Mouse (Mus musculus) megakaryocyte, embryonic 14.5 days (primary cell): ENCODE data around the gene Tnk1.

Source experiments
- FLI1 ChIP-seq: IDR thresholded peaks from 2 replicates; pipeline ENCODE4 v1.6.1; 2012; ENCODE audit warnings: low read length, inconsistent platforms, mixed read lengths
- GATA1 ChIP-seq: IDR thresholded peaks from 3 replicates; pipeline ENCODE4 v1.6.1; 2012; ENCODE audit warnings: mixed read lengths, low read length, inconsistent platforms, borderline replicate concordance

- TF ChIP-seq GATA1 (no peak), FLI1 (no peak)
Measured at GRCm38 (mm10) chr11:69803786-69804651, 54.5 kb downstream of the Tnk1 start.
